Mouse (Mus musculus) kidney, adult 11 months (tissue): Measurements from ENCODE around the gene Mvp.

Source experiments
- DNase-seq: peaks from one replicate; pipeline ENCODE4 v3.0.0; 2022

The Mvp gene

DNA sequence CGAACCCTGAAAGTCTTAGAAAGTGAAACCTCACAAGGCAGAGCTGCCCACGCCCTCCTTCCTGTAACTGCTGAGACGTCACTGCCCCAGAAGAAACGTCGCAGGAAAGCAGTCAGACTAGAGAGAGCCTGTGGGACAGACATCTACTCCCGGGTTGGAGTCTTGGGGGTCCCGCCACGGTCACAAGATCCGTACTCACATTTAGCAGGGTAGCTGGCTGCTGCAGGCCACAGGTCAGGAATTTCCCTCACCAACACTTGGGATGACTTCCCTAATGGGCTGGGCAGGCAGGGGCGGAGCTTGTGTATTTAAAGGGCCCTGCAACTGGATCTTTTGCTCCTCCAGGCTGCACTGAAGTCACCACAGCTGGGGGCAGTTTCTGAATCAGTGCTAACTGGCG is at the start of gene Mvp:
TSS of gene Mvp (minus strand) at position 302 of the 400 bp plus-strand sequence.
- DNase-seq, result peak; percentile 84

DNA sequence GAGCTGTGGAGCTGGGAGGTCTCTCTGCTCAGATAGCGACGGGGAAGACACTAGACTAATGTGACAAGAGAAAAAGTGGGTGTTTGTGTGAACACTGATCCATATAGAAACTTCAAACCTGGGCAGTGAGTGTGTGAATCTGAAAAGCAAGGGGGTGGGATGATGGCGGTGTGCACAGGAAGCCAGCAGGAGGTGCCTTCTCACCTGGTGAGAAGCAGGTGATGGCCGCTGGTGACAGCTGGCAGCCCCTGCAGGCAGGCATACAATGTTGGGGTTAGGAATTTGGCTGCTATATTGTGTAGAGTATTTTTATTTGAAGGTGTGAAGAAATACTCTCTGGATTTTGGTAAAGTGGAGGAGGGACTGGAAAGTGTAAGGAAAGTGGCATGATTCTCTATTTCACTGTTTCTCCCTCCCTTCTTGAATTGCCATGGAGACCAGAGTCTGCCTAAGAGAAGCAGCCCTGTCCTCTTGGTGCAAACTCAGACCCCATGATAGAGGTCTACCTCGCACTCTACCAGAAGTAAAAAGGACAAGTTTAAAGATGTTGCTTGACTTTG is 40.7 kb upstream of the Mvp start:
- no peak for DNase-seq

DNA sequence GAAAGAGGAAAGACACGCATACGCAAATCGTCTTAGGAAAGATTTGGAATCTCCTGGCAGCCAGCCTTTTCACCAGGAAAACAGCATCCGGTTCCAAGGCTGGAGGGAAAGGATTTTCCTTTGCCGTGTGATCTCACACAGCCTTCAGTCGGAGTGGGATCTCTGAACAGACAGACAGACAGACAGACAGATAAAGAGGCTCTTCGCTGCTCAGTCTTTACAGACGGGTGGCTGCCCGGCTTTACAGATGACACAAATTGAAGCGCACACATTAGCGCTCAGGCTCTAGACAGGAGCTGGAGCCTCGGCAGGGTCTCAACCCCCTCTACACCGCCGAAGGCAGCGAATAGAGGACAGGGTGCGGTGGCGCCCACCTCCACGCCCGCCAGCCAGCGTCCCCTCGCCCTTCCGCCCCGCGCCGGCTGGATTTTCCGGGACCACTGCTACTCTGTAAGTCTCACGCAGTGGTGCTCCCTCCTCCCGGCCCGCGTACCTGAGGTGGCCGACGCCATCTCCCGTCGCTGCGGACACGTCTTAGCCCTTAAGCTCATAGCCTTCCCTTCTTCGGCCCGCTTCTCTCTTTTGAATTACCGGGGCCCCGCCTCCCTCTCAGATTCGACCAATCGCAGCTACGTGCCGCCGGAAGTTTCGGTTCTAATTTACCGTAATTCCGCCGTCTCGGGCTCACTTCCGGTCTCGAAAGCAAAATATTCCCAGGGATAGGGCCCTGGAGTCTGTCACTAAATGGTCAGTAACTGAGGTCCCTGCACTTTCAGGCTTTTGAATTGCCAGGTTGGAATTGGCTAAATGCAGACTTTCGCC is 27.6 kb upstream of the Mvp start, which contains the start of gene Kif22:
TSS of gene Kif22 (minus strand) at position 621 of the 822 bp plus-strand sequence.
- DNase-seq, result peak; percentile 87

DNA sequence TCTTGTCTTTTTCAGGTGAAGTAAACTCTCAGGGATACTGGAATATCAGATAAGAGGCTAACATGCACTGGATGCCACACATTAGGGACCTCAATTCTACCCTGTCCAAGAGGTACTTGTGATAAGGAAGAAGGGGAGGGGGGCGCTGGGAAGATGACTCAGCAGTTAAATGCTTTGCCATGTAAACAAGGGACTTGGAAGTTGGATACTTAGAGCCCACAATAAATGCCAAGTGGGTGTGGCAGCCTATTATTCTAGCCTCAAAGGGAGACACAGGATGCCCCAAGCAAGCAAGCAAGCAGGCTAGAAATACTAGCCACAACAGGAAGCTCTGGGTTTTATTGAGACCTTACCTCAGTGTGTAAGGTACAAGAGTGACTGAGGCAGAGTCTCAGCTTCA is 16.8 kb upstream of the Mvp start:
- no peak for DNase-seq

DNA sequence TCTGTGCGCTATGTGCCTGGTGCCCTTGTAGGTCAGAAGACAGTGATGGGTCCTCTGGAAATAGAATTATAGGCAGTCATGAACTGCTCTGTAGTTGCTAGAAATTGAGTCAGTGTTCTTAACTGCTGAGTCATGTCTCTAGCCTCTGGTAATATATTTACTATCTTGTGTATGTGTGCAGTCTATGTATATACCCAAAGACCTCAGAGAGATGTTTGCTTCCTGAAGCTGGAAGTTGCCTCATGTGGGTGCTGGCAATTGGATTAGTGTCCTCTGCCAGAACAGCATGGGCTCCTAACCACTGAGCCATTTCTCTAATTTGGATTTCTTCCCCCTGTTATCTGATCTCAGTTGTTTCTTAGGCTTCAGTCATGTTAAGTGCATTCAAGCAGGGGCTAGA is 15.8 kb upstream of the Mvp start:
- DNase-seq, result no peak

DNA sequence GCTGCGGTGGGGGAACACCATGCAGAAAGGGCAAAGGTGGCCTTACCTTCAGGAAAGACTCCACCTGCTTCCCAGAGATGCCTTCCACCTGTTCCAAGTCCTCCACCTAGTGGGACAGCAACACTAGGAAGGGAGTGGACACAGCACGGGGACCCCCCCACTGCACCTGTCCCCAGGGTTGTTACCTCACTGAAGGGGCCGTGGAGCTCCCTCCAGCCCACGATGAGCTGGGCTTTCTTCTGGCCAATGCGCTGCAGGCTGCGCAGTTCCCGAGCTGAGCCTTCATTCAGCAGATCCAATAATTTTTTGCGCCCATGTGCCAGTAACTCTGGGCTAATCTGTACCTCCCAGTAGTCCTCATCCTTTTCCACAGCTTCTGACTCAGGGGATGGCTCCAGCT is 13.5 kb upstream of the Mvp start:
- no peak for DNase-seq

DNA sequence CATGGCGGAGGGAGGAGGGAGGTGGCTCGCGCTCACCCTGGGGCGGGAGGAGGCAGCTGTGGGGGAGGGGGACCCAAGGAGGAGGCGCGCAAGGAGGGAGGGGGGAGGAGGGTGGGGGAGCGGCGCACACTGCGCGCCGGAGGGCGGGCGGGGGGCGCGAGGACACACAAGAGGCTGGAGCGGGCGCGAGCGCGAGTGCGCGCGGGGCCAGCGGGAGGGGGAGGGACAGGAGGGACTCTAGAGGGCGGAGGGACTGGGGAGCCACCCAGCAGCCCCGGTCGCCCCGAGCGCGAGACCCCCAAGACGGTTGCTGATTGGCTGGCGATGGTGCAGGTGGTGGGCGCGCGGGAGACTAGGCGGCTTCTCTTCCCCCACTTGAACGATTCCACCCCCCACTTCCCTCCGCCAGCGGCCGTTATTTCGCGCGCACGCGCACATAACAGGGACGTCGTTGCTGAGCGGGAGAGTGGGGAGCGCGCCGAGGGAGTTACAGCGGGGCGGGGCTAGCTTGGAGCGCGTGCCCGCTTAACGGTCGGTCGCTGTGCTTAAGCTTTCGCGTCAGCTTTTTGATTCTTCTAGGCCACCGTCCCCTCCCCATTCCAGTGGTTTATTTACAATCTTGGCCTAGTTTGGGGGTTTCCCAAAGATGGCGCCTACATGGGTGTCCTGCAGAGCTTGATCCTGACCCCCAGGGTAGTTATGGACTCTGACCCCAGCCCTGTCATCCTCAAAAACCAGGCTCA is 12.7 kb upstream of the Mvp start, which contains the start of gene Maz:
TSS of gene Maz (minus strand) at position 54 of the 743 bp plus-strand sequence.
- DNase-seq, result peak; percentile 99

DNA sequence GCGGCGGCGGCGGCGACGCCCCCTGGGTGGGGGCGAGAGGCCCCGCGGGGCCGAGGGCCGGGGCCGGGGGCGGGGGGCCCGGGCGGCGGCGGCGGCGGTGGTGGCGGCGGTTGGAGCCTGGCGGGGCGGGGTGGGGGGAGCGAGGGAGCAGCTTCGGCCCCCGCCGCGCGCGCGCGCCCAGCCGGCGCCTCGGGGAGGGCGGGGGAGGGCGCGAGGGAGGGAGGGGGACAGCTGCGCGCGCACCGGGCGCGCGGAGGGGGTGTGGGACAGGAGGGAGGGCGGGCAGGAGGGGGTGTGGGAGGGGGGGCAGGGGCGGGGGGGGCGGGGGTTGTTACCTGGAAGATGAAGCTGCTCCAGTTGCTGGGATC is 12.2 kb upstream of the Mvp start:
- DNase-seq, result no peak

DNA sequence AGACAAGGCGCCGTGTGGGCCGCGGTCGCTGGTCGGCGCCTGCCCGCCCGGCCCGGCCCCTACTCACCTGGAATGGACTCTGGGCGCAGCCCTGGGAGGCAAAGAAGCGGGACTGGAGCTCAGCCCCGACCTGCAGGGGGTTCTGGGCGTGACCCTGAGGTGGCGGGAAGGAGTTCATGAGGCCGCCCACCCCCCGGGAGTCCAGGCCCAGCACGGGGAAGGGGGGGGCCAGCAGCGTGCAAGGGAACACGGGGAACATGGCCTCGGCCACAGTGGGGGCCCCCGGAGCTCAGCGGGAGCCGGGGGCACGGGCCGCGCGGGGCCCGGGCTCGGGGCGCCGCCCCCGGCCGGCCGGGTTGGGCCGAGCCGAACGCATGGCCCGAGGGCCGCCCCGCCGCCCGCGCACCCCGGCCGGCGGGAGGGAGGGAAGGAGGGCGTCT is 11.8 kb upstream of the Mvp start:
- DNase-seq, result peak; percentile 78

DNA sequence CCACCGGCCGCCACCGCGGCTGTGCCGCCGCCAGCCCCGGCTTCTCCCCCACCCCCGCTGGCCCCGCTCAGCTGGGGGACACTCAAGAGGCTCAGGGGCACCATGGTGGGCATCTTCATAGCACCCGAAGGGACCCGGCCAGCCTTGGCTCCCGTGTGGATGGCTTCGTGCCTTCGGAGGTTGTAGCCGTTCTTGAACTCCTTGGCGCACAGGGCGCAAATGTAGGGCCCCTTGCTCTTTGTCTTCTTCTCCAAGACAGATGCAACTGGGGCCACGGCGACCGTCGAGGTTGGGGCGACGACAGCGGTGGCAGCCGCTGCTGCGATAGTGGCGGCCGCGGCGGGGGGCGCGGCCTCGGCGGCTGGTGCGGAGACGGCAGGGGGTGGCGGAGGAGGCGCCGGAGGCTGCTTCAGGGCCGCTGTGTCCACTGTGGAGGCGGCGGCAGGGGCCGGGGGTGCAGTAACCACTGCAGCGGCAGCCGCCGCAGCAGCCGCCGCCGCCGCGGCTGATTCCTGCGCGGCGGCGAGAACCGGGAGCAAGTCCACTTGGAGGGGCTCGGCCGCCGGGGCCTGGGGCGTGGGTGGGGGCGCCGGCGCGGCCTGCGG is 11.2 kb upstream of the Mvp start:
- DNase-seq, result peak; percentile 44

DNA sequence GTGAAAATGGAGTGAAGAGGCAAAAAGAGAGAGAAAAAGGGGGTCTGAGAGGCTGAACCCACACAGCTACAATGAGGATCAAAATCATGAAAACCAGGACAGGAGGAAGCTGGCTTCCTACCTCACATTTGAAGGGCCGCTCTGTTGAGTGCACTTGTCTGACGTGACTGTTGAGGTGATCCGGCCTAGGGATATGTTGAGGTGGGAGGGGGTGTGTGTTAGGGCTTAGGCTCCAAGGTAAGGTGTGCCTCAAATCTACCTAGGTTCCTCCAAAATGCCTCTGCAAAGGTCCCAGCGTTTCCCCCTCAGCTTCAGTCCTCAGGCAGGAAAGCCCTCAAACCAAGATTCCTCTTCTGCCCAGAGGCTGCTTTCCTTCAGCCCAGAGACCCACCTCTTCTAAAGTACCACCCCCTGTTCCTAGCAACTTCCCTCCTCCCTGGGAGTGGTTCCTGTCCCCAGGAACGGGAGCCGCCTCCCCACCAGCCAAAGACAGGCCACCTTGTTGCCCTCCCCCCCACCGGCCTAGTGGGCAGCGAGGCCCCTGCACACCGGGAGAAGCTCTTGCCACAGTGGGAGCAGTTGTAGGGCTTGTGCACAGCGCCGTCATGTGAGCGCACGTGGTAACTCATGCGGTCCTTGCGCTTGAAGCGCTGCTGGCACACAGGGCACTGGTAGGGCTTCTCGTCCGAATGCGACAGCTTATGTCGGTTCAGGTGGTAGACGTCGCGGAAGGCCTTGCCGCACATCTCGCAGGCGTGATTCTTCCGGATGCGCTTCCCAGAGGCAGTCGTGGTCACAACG is 10.5 kb upstream of the Mvp start:
- DNase-seq, result peak; percentile 89

DNA sequence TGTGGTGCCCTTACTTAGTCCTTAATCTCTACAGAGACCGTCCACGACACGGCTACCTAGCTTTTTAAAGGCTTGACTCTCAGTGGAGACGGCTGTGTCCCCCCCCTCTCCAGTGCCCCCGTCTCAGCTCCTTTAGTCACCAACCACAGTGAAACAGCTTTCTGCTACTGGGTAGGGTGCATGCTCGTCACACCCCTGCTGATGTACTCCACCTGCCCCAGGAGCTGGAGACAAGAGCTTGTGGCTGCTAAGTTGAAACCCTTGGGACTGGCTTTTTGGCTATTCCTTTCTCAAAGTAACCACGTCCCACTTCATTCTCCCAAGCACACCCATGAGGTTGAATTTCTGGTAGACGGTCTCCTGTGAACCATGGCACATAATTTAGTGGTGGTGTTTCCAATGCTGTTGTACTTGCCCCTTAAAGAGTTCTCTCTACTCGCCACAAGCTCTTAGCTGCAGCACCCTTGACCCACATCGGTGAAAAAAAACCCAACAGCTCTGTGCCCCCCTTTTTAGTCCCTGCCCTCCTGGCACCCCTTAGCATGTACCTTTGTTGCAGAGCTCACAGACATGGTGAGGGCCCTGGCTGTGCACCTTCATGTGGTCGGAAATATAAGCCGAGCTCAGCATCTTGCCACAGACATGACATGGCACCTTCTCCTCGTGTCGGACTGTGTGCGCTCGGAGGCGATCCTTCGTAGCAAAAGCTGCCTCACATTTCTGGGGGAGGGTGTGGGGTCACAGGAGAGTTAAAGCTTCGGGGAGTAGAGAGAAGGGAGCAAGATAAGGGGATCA is 9.7 kb upstream of the Mvp start:
- DNase-seq, result peak; percentile 28

DNA sequence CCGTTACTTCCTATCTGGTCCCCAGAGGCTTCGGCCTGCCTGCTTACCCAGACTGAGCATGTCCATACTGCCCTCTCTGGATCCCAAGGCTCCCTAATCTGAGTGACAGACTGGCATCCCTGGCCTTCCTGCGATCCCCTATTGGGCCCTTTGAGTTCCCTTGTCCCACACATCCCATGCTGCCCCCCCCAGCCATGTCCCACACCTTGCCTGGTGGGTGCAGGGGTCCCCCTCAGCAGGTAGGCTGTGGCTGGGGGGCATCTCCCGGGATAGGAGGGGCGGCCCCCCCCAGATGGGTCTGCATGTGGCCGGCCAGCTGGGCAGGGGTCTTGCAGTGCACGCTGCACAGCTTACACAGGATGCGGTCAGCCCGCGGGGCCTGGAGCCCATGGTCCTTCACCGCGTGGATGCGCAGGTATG is 8.9 kb upstream of the Mvp start:
- DNase-seq, result no peak

DNA sequence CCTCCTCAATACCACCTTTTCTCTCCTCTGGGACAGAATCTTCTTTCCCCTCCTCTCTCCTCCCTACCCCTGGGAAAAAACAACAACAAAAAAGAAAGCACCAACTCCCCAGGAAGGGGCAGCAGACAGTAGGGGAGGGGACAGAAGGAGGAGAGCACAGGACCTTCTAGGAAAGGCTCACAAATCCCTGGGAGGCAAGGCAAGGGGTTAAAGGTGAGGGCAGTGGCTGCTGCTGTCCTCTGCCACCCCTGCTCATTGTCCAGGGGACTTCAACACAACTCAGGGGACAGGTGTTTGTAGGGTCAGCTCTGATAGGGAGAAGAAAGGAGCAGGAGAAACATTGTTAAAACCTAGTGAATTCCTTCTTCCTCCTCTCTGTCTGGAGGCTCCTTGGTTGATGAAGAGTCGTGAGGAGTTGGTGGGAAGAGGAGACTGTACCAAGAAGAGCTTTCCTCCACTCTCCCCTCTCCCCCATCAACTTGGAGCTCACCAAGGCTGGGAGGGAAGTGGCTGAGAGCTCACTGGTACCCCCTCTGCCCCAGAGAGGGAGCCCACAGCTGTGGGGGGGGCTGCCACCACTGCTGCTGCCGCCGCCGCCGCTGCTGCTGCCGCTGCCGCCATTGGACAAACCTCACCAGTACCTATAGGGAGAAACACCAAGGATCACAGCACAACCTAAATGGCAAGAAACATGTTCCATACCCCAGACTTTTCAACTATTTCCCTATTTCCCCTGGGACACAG is 8.3 kb upstream of the Mvp start:
- no peak for DNase-seq

DNA sequence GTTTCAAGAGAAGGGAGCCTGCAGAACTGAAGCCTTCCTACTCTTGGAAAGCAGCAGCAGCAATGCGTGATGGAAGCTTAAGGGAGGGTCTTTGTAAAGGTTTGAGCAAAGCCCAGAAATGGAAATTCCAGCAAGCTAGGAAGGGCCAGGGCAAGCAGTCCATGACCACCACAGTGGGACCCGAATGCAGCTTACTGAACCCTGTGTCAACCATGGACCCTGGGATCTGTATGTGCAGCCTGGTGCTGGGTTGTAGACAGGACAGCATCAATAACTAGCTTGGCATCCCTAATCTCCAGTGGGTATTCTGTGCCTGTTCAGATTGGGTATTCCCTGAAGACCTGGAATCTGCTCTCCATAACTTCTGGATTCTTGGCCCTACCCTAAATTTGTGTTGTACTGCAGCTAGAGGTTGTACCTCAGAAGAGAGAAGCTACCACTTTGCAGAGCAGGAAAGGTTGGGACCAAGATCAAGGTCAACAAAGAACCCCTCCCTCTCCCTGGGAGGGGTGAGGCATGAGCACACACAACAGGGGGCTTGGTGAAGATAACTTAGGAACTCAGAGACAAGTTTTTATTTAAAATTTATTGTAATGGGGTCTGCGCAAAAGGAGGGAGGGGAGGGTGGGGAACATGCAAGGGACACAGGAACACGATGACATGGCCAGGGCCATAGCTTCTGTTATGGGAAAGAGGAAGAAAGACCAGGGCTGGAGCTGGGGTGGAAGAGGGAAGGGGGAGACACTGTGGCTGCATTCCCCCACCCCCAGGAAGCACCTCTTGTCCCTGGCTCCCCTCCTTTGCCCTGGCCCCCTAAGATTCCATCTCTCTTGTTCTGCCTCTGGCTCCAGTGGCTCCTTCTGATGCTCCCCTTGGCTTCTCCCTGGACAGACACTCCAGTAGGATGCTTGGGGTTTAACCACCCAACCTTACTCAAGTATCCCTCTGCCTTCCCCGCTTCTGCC is 7.4 kb upstream of the Mvp start:
- no peak for DNase-seq

DNA sequence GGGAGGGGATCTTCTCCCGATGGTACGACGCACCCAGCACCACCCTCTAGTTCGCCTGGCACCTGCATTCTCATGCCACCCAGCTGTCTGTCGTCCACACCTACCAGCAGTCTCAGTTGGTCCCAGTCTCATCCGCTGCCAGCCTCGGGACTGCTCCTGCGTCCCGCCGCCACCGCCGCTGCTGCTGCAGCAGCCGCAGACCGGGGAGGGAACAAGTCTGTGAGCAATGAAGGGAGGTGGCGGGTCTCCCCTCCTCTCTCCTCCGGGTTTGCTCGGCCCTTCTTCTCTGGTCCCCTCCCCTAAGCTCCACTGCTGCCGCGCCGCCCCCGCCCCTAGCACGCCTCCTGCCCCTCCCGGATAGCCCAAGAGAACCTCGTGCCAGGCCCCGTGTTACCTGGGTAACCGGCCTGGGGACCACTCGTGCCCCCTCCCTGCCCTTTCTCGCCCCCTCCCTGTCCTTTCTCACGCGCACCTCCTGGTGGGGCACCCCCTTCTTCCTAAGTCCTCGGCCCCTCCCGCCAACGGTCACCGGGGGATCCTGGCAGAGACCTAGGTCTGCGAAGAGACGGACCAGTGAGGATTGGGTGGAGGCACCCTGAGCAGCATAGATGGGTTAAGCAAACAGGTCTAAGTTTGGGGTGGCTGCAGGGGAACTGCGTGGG is 6.6 kb upstream of the Mvp start, which contains the start of the genes Gm42742 and Prrt2:
TSS of gene Gm42742 (minus strand) at position 197 of the 662 bp plus-strand sequence.
TSS of gene Prrt2 (minus strand) at position 311 of the 662 bp plus-strand sequence.
- DNase-seq, result peak; percentile 28

DNA sequence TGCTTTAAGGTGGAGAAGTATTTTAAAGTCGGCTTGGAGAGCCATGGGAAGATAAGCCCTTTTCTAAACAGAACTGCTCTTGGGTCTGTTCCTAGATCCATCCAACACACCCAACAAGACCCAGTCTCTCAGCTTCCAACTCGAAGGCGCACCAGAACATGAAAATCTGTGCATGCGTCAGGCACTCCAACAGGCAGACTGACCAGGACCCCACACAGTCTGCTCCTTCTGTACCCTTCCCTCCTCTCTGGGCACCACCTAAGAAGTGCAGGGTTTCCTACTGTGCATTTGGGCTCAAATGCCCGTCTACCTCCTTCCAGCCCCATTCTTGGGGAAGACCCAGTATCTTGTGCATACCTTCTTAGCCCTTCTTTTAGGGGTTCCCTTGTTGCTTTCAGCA is 6.1 kb upstream of the Mvp start:
- DNase-seq, result no peak

DNA sequence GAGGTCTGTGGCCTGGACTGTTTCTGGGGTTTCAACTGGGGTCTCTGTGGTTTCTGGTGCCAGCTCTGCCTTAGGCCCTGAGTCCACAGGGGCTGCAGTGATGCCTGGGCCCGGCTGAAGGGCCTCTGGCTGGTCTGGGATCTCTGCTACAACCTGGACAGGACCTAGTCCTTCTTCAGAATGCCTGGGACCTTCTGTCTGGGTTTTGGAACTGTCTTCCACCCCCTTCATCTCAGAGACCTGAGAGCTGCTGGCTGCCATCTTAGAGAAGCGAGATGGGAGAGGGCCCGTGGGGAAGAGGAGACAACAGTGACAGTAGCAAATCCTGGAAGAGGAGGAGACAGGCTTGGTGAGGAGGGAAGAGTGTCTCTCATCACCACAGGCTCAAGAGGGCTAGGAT is 5.6 kb upstream of the Mvp start:
- no peak for DNase-seq
